Mouse (Mus musculus) megakaryocyte-erythroid progenitor cell, adult 5-6 weeks (primary cell): ENCODE results near the gene Kbtbd4. TPM values are rescaled to one million over a fixed set of nuclear protein-coding genes. Genes with fewer than 3 reads are reported as not detected.
A peak's percentile ranks its signal among the peaks of the same experiment; 100 is the strongest.

Source experiments
- ATAC-seq: replicated peaks from 2 replicates; pipeline ENCODE4 v1.8.0; 2016; ENCODE audit warnings: mild to moderate bottlenecking, inconsistent platforms; ENCODE audit not compliant: severe bottlenecking, poor library complexity, low FRiP score, low TSS enrichment
- total RNA-seq, 2 experiments: library from RNA; stranded (forward) in 1 of 2; stranded (reverse) in 1 of 2; fragments of 200-1000, 215-1000 nt in 1 of 2; fragments of >200 nt in 1 of 2; fragmentation: Nextera tagmentation in 1 of 2; gene quantifications; 2 replicates each; pipeline ENCODE4 v1.2.3; 2014 to 2017

Kbtbd4 gene
- total RNA-seq, 2 experiments from 2014 or later = 18.7 to 28.6 TPM

GRCm38 (mm10) chr2:90941744-90942143 is 37.2 kb downstream of the Kbtbd4 start:
- no peak for ATAC-seq

- no peak for ATAC-seq
Measured at GRCm38 (mm10) chr2:90950149-90950548, 45.6 kb downstream of the Kbtbd4 start.

DNA sequence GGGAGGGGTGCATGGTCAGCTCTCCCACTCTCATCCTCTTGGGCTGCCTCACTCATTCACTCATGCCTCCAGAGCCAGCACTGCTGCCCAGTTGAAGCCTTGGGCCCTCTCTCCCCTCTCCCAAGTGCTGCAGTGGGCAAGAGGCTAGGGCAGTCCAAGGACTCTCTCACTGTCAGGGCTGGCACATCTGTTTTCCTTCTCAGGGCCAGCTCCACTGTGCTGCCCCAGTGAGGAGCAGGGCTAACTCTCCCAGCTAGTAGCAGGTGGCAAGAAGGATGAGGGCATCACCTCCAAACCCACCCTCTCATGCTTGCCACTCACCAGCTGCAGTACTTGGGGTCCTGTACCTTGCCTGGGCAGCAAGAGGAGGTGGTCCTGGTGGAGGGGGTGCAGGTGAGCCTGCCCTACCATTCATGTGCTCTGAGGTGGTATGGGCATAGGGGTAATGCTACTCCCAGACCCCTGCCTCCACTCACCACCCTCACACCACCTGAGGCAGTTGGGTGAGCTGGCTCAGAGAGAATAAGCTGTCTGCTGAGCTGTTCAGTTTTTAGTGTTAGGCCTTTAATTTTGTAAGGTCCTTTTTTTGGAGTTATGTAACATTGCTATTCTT is 46.1 kb downstream of the Kbtbd4 start:
- peak; percentile 35 for ATAC-seq

DNA sequence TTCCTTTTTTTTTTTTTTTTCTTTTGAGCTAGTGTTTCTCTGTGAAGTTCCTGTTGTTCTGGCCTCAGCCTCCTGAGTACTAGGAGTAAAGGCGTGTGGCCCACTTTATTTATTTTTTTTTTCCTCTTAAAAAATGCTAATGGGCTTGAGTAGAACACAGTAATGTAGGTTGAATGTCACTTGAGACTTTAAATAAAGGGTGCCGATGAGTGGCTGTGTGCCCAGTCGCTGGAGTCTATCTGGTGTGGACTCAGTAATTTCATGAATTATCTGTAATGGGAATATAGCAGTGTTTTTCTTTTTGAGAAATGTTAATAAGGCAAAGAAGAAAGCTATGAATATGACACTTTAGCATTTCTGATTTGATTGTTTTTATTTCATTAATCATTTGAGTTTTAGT is 48.9 kb downstream of the Kbtbd4 start:
- ATAC-seq = no peak

GRCm38 (mm10) chr2:90956053-90956452 is 51.5 kb downstream of the Kbtbd4 start:
- ATAC-seq = no peak

- ATAC-seq = no peak
Measured at GRCm38 (mm10) chr2:90958856-90959255, 54.3 kb downstream of the Kbtbd4 start.

GRCm38 (mm10) chr2:90960012-90960411 is 55.5 kb downstream of the Kbtbd4 start:
- no peak for ATAC-seq

Other genes starting within 250 kb of the Kbtbd4 start
- gene Nup160, start 227.5 kb upstream of the Kbtbd4 start, total RNA-seq (2014; fragmentation: Nextera tagmentation) = 80.6 and 105 TPM in 2 replicates
- gene Nup160, start 227.5 kb upstream of the Kbtbd4 start, total RNA-seq (2017) = 50.0 and 57.4 TPM in 2 replicates
- gene Fnbp4, start 159.4 kb upstream of the Kbtbd4 start, total RNA-seq (2014; fragmentation: Nextera tagmentation) = 185 and 203 TPM in 2 replicates
- gene Fnbp4, start 159.4 kb upstream of the Kbtbd4 start, total RNA-seq (2017) = 133 and 153 TPM in 2 replicates
- gene Agbl2, start 122.0 kb upstream of the Kbtbd4 start, total RNA-seq (2014; fragmentation: Nextera tagmentation) = not detected in 2 replicates
- gene Agbl2, start 122.0 kb upstream of the Kbtbd4 start, total RNA-seq (2017) = not detected in 2 replicates
- 145 and 167 TPM in 2 replicates for gene Mtch2, start 57.6 kb upstream of the Kbtbd4 start, total RNA-seq (2014; fragmentation: Nextera tagmentation)
- 159 and 166 TPM in 2 replicates for gene Mtch2, start 57.6 kb upstream of the Kbtbd4 start, total RNA-seq (2017)
- not detected in 2 replicates for gene C1qtnf4, start 18.9 kb upstream of the Kbtbd4 start, total RNA-seq (2014; fragmentation: Nextera tagmentation)
- not detected in 2 replicates for gene C1qtnf4, start 18.9 kb upstream of the Kbtbd4 start, total RNA-seq (2017)
- 200 and 247 TPM in 2 replicates for gene Ndufs3, start 87 bp downstream of the Kbtbd4 start, total RNA-seq (2014; fragmentation: Nextera tagmentation)
- 96.1 and 109 TPM in 2 replicates for gene Ndufs3, start 87 bp downstream of the Kbtbd4 start, total RNA-seq (2017)
- gene Celf1, start 35.6 kb downstream of the Kbtbd4 start, total RNA-seq (2014; fragmentation: Nextera tagmentation) = 82.1 and 92.9 TPM in 2 replicates
- 57.9 and 75.2 TPM in 2 replicates for gene Celf1, start 35.6 kb downstream of the Kbtbd4 start, total RNA-seq (2017)
- not detected in 2 replicates for gene Rapsn, start 130.9 kb downstream of the Kbtbd4 start, total RNA-seq (2014; fragmentation: Nextera tagmentation)
- gene Rapsn, start 130.9 kb downstream of the Kbtbd4 start, total RNA-seq (2017) = 0.80 TPM in 1 of 2 replicates, not detected in the other
- gene Psmc3, start 149.3 kb downstream of the Kbtbd4 start, total RNA-seq (2014; fragmentation: Nextera tagmentation) = 172 and 200 TPM in 2 replicates
- 297 and 355 TPM in 2 replicates for gene Psmc3, start 149.3 kb downstream of the Kbtbd4 start, total RNA-seq (2017)
- 18.9 and 21.3 TPM in 2 replicates for gene Slc39a13, start 165.7 kb downstream of the Kbtbd4 start, total RNA-seq (2014; fragmentation: Nextera tagmentation)
- 6.4 and 10.6 TPM in 2 replicates for gene Slc39a13, start 165.7 kb downstream of the Kbtbd4 start, total RNA-seq (2017)
- 5.9 and 10.4 TPM in 2 replicates for gene Spi1, start 177.7 kb downstream of the Kbtbd4 start, total RNA-seq (2014; fragmentation: Nextera tagmentation)
- gene Spi1, start 177.7 kb downstream of the Kbtbd4 start, total RNA-seq (2017) = 3.7 and 8.8 TPM in 2 replicates
- gene Mybpc3, start 213.4 kb downstream of the Kbtbd4 start, total RNA-seq (2014; fragmentation: Nextera tagmentation) = not detected in 2 replicates
- 0.42 TPM in 1 of 2 replicates, not detected in the other for gene Mybpc3, start 213.4 kb downstream of the Kbtbd4 start, total RNA-seq (2017)